Mouse (Mus musculus): Measurements from ENCODE around the gene Rd3. TPM values are rescaled to one million over a fixed set of nuclear protein-coding genes. Genes with fewer than 3 reads are reported as not detected.

Rd3 gene
- polyA plus RNA-seq, 1 experiment from 2014 or later, result 6.0 TPM

GRCm38 (mm10) chr1:191945341-191945740 lies 31.8 kb upstream of the Rd3 start:
- WGBS, result 96% methylated on average over 8 of the region's 8 CpGs
- H3K27ac ChIP-seq (replicated peaks; ENCODE audit: low read depth, low read length), result no peak overlapping the region
- no peak overlapping the region for H3K9ac ChIP-seq (ENCODE audit: low read depth, low read length)
- no peaks in the 10 kb centered on the region for H3K9me3 ChIP-seq (ENCODE audit: control insufficient read depth, low read length)
- H3K4me1 ChIP-seq (ENCODE audit: control insufficient read depth, insufficient read depth, low read length), result no peaks in the 10 kb centered on the region
- H3K27me3 ChIP-seq (replicated peaks; ENCODE audit: control insufficient read depth, insufficient read depth, low read length), result no peaks in the 10 kb centered on the region
- H3K4me2 ChIP-seq (ENCODE audit: low read depth, low read length), result no peak overlapping the region
- ATAC-seq (ENCODE audit: low read depth) (no peak), DNase-seq (ENCODE audit: low spot score) (no peak)
- H3K36me3 ChIP-seq (ENCODE audit: control insufficient read depth, insufficient read depth, low read length), result no peaks in the 10 kb centered on the region
- H3K4me3 ChIP-seq (ENCODE audit: low read depth, low read length), result no peak overlapping the region

GRCm38 (mm10) chr1:191945756-191946155 lies 31.4 kb upstream of the Rd3 start:
- Histone ChIP-seq H3K27ac (replicated peaks; ENCODE audit: low read depth, low read length) (no peak overlapping the region), H3K9me3 (ENCODE audit: control insufficient read depth, low read length) (no peaks in the 10 kb centered on the region), H3K4me2 (ENCODE audit: low read depth, low read length) (no peak overlapping the region), H3K36me3 (ENCODE audit: control insufficient read depth, insufficient read depth, low read length) (no peaks in the 10 kb centered on the region), H3K4me3 (ENCODE audit: low read depth, low read length) (no peak overlapping the region), H3K4me1 (ENCODE audit: control insufficient read depth, insufficient read depth, low read length) (no peaks in the 10 kb centered on the region), H3K27me3 (replicated peaks; ENCODE audit: control insufficient read depth, insufficient read depth, low read length) (no peaks in the 10 kb centered on the region), H3K9ac (ENCODE audit: low read depth, low read length) (no peak overlapping the region)
- ATAC-seq (ENCODE audit: low read depth) (no peak), DNase-seq (ENCODE audit: low spot score) (no peak)
- 81% methylated on average over 5 of the region's 5 CpGs for WGBS

- WGBS, result 69% methylated on average over 7 of the region's 7 CpGs
- Histone ChIP-seq H3K4me3 (ENCODE audit: low read depth, low read length) (no peak overlapping the region), H3K9me3 (ENCODE audit: control insufficient read depth, low read length) (no peaks in the 10 kb centered on the region), H3K9ac (ENCODE audit: low read depth, low read length) (no peak overlapping the region), H3K27me3 (replicated peaks; ENCODE audit: control insufficient read depth, insufficient read depth, low read length) (no peaks in the 10 kb centered on the region), H3K4me2 (ENCODE audit: low read depth, low read length) (no peak overlapping the region), H3K4me1 (ENCODE audit: control insufficient read depth, insufficient read depth, low read length) (no peaks in the 10 kb centered on the region), H3K27ac (replicated peaks; ENCODE audit: low read depth, low read length) (no peak overlapping the region), H3K36me3 (ENCODE audit: control insufficient read depth, insufficient read depth, low read length) (no peaks in the 10 kb centered on the region)
- ATAC-seq (ENCODE audit: low read depth), result no peak
- no peak for DNase-seq (ENCODE audit: low spot score)
Observed at GRCm38 (mm10) chr1:191946261-191946660, 30.9 kb upstream of the Rd3 start.

GRCm38 (mm10) chr1:191946835-191947234 lies 30.3 kb upstream of the Rd3 start:
- WGBS, result 71% methylated on average over 2 of the region's 2 CpGs
- no peak for ATAC-seq (ENCODE audit: low read depth)
- Histone ChIP-seq H3K27ac (replicated peaks; ENCODE audit: low read depth, low read length) (no peak overlapping the region), H3K27me3 (replicated peaks; ENCODE audit: control insufficient read depth, insufficient read depth, low read length) (no peaks in the 10 kb centered on the region), H3K9ac (ENCODE audit: low read depth, low read length) (no peak overlapping the region), H3K9me3 (ENCODE audit: control insufficient read depth, low read length) (no peaks in the 10 kb centered on the region), H3K4me2 (ENCODE audit: low read depth, low read length) (no peak overlapping the region), H3K4me1 (ENCODE audit: control insufficient read depth, insufficient read depth, low read length) (no peaks in the 10 kb centered on the region), H3K4me3 (ENCODE audit: low read depth, low read length) (no peak overlapping the region), H3K36me3 (ENCODE audit: control insufficient read depth, insufficient read depth, low read length) (no peaks in the 10 kb centered on the region)
- DNase-seq (ENCODE audit: low spot score), result no peak

GRCm38 (mm10) chr1:191947796-191948195 lies 29.4 kb upstream of the Rd3 start:
- no peaks in the 10 kb centered on the region for H3K27me3 ChIP-seq (replicated peaks; ENCODE audit: control insufficient read depth, insufficient read depth, low read length)
- DNase-seq (ENCODE audit: low spot score), result no peak
- 80% methylated on average over 8 of the region's 8 CpGs for WGBS
- no peaks in the 10 kb centered on the region for H3K9me3 ChIP-seq (ENCODE audit: control insufficient read depth, low read length)
- H3K4me1 ChIP-seq (ENCODE audit: control insufficient read depth, insufficient read depth, low read length), result no peaks in the 10 kb centered on the region
- ATAC-seq (ENCODE audit: low read depth), result no peak
- H3K4me2 ChIP-seq (ENCODE audit: low read depth, low read length), result no peak overlapping the region
- no peak overlapping the region for H3K4me3 ChIP-seq (ENCODE audit: low read depth, low read length)
- no peaks in the 10 kb centered on the region for H3K36me3 ChIP-seq (ENCODE audit: control insufficient read depth, insufficient read depth, low read length)
- H3K9ac ChIP-seq (ENCODE audit: low read depth, low read length), result no peak overlapping the region
- no peak overlapping the region for H3K27ac ChIP-seq (replicated peaks; ENCODE audit: low read depth, low read length)

GRCm38 (mm10) chr1:191948600-191948999 lies 28.6 kb upstream of the Rd3 start:
- DNase-seq (ENCODE audit: low spot score) (no peak), ATAC-seq (ENCODE audit: low read depth) (no peak)
- H3K4me1 ChIP-seq (ENCODE audit: control insufficient read depth, insufficient read depth, low read length), result no peaks in the 10 kb centered on the region
- no peaks in the 10 kb centered on the region for H3K27me3 ChIP-seq (replicated peaks; ENCODE audit: control insufficient read depth, insufficient read depth, low read length)
- no peak overlapping the region for H3K9ac ChIP-seq (ENCODE audit: low read depth, low read length)
- no peaks in the 10 kb centered on the region for H3K36me3 ChIP-seq (ENCODE audit: control insufficient read depth, insufficient read depth, low read length)
- H3K9me3 ChIP-seq (ENCODE audit: control insufficient read depth, low read length), result no peaks in the 10 kb centered on the region
- no peak overlapping the region for H3K27ac ChIP-seq (replicated peaks; ENCODE audit: low read depth, low read length)
- no peak overlapping the region for H3K4me3 ChIP-seq (ENCODE audit: low read depth, low read length)
- 82% methylated on average over 8 of the region's 8 CpGs for WGBS
- no peak overlapping the region for H3K4me2 ChIP-seq (ENCODE audit: low read depth, low read length)

- Histone ChIP-seq H3K9ac (ENCODE audit: low read depth, low read length) (no peak overlapping the region), H3K4me3 (ENCODE audit: low read depth, low read length) (no peak overlapping the region), H3K4me2 (ENCODE audit: low read depth, low read length) (no peak overlapping the region), H3K4me1 (ENCODE audit: control insufficient read depth, insufficient read depth, low read length) (no peaks in the 10 kb centered on the region), H3K9me3 (ENCODE audit: control insufficient read depth, low read length) (no peaks in the 10 kb centered on the region), H3K27ac (replicated peaks; ENCODE audit: low read depth, low read length) (no peak overlapping the region), H3K27me3 (replicated peaks; ENCODE audit: control insufficient read depth, insufficient read depth, low read length) (no peaks in the 10 kb centered on the region), H3K36me3 (ENCODE audit: control insufficient read depth, insufficient read depth, low read length) (no peaks in the 10 kb centered on the region)
- no peak for DNase-seq (ENCODE audit: low spot score)
- ATAC-seq (ENCODE audit: low read depth), result no peak
- WGBS, result 54% methylated on average over 2 of the region's 2 CpGs
Observed at GRCm38 (mm10) chr1:191950611-191951010, 26.6 kb upstream of the Rd3 start.

- no peaks in the 10 kb centered on the region for H3K27me3 ChIP-seq (replicated peaks; ENCODE audit: control insufficient read depth, insufficient read depth, low read length)
- DNase-seq (ENCODE audit: low spot score) (no peak), ATAC-seq (ENCODE audit: low read depth) (no peak)
- no peak overlapping the region for H3K4me3 ChIP-seq (ENCODE audit: low read depth, low read length)
- H3K36me3 ChIP-seq (ENCODE audit: control insufficient read depth, insufficient read depth, low read length), result no peaks in the 10 kb centered on the region
- H3K27ac ChIP-seq (replicated peaks; ENCODE audit: low read depth, low read length), result no peak overlapping the region
- no peaks in the 10 kb centered on the region for H3K9me3 ChIP-seq (ENCODE audit: control insufficient read depth, low read length)
- WGBS, result 91% methylated on average over 11 of the region's 11 CpGs
- no peaks in the 10 kb centered on the region for H3K4me1 ChIP-seq (ENCODE audit: control insufficient read depth, insufficient read depth, low read length)
- no peak overlapping the region for H3K9ac ChIP-seq (ENCODE audit: low read depth, low read length)
- no peak overlapping the region for H3K4me2 ChIP-seq (ENCODE audit: low read depth, low read length)
Observed at GRCm38 (mm10) chr1:191952733-191953335, 24.3 kb upstream of the Rd3 start.

- Histone ChIP-seq H3K4me2 (ENCODE audit: low read depth, low read length) (no peak overlapping the region), H3K36me3 (ENCODE audit: control insufficient read depth, insufficient read depth, low read length) (no peaks in the 10 kb centered on the region), H3K9me3 (ENCODE audit: control insufficient read depth, low read length) (no peaks in the 10 kb centered on the region), H3K4me3 (ENCODE audit: low read depth, low read length) (no peak overlapping the region), H3K9ac (ENCODE audit: low read depth, low read length) (no peak overlapping the region), H3K27ac (replicated peaks; ENCODE audit: low read depth, low read length) (no peak overlapping the region), H3K4me1 (ENCODE audit: control insufficient read depth, insufficient read depth, low read length) (no peaks in the 10 kb centered on the region), H3K27me3 (replicated peaks; ENCODE audit: control insufficient read depth, insufficient read depth, low read length) (no peaks in the 10 kb centered on the region)
- ATAC-seq (ENCODE audit: low read depth) (no peak), DNase-seq (ENCODE audit: low spot score) (no peak)
- WGBS, result 52% methylated on average over 3 of the region's 3 CpGs
Observed at GRCm38 (mm10) chr1:191955101-191955500, 22.1 kb upstream of the Rd3 start.

All from embryonic facial prominence, embryonic 14.5 days (tissue).